Mouse (Mus musculus) heart, embryonic 12.5 days (tissue): ENCODE measurements around the gene Smg9. TPM values are rescaled to one million over a fixed set of nuclear protein-coding genes. Genes with fewer than 3 reads are reported as not detected.
A peak's percentile ranks its signal among the peaks of the same experiment; 100 is the strongest.

Source experiments
- ATAC-seq: fragments of 200-750 bp; cut with Nextera tagmentation; 2 replicates; pipeline ENCODE4 v1.8.0; 2017; ENCODE audit warnings: moderate TSS enrichment, moderate library complexity; ENCODE audit not compliant: insufficient number of reproducible peaks, low FRiP score
- H3K27ac ChIP-seq: fragments of 300-500 bp; sonication (generic); 2 replicates; pipeline ENCODE4 v1.5.1; 2016; ENCODE audit warnings: mild to moderate bottlenecking, moderate library complexity; ENCODE audit not compliant: poor library complexity, severe bottlenecking
- H3K27me3 ChIP-seq: fragments of 300-500 bp; sonication (generic); replicated peaks from 2 replicates; pipeline ENCODE4 v1.6.1; 2016; ENCODE audit warnings: mild to moderate bottlenecking, moderate library complexity
- H3K36me3 ChIP-seq: fragments of 300-500 bp; sonication (generic); 2 replicates; pipeline ENCODE4 v1.6.1; 2016; ENCODE audit warnings: mild to moderate bottlenecking, moderate library complexity
- H3K4me1 ChIP-seq: fragments of 300-500 bp; sonication (generic); replicated peaks from 2 replicates; pipeline ENCODE4 v1.6.1; 2016; ENCODE audit warnings: mild to moderate bottlenecking
- H3K4me2 ChIP-seq: fragments of 300-500 bp; sonication (generic); 2 replicates; pipeline ENCODE4 v1.6.1; 2016; ENCODE audit warnings: mild to moderate bottlenecking, moderate library complexity
- H3K4me3 ChIP-seq: fragments of 300-500 bp; sonication (generic); 2 replicates; pipeline ENCODE4 v1.5.1; 2016; ENCODE audit warnings: mild to moderate bottlenecking
- H3K9ac ChIP-seq: fragments of 300-500 bp; sonication (generic); 2 replicates; pipeline ENCODE4 v1.6.1; 2016; ENCODE audit warnings: mild to moderate bottlenecking, moderate library complexity
- H3K9me3 ChIP-seq: fragments of 300-500 bp; sonication (generic); replicated peaks from 2 replicates; pipeline ENCODE4 v1.6.1; 2016; ENCODE audit warnings: mild to moderate bottlenecking, moderate library complexity
- WGBS: fragments of 180-500 bp; shearing (Covaris S2); methylation state at CpG from one replicate; pipeline ENCODE4 v1.1.7; 2016; 5-methylcytosine and 5-hydroxymethylcytosine counted together
- polyA plus RNA-seq: library from polyadenylated mRNA; unstranded; fragments of >200 nt; fragmentation: Nextera tagmentation; extraction: Ambion mirVana; gene quantifications from 2 replicates; pipeline ENCODE4 v1.2.1, GENCODE M21; 2016

Gene Smg9
- polyA plus RNA-seq, 1 experiment from 2014 or later = 21.4 TPM

- peaks cover 16% of the 10 kb centered on the region; the same call in 1 of the 2 replicates for H3K27me3 ChIP-seq
- H3K4me3 ChIP-seq = 0 out of 2 replicates have a peak overlapping the region, but pooled peaks have one; percentile 5
- no peak overlapping the region for H3K9ac ChIP-seq
- peaks cover 20% of the 10 kb centered on the region for H3K4me1 ChIP-seq
- no peak overlapping the region for H3K27ac ChIP-seq
- ATAC-seq = no peak
- WGBS = 72% methylated on average over 10 of the region's 10 CpGs
- H3K9me3 ChIP-seq = no peaks in the 10 kb centered on the region
- no peak overlapping the region for H3K4me2 ChIP-seq
- no peaks in the 10 kb centered on the region for H3K36me3 ChIP-seq
Observed at GRCm38 (mm10) chr7:24378049-24378701, 21.2 kb upstream of the Smg9 start.

DNA sequence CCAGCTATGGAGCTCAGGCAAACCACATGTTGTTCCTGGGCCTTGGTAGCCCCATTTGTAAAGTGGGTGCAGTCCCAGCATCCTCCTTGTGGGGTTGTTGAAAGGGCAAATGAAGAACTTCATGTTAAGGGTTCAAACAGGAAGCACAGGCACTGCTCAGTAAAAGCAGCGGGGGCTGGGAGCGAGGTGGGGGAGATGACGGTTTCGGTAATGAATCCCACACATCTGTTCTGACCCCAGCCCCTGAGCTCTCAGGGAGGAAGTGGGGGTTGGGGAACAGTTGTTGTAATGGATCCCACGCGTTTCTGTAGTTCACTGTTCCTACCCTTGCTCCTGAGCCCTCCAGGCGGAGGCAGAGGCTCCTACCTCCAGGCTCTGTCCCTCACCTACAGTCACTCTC lies 19.5 kb upstream of the Smg9 start:
- no peak overlapping the region for H3K4me3 ChIP-seq
- no peak overlapping the region for H3K27ac ChIP-seq
- no peak overlapping the region for H3K9ac ChIP-seq
- ATAC-seq = no peak
- H3K4me1 ChIP-seq = peaks cover 14% of the 10 kb centered on the region
- H3K27me3 ChIP-seq = peaks cover 19% of the 10 kb centered on the region
- no peaks in the 10 kb centered on the region for H3K36me3 ChIP-seq
- no peak overlapping the region for H3K4me2 ChIP-seq
- WGBS = 49% methylated on average over 7 of the region's 7 CpGs
- no peaks in the 10 kb centered on the region for H3K9me3 ChIP-seq

DNA sequence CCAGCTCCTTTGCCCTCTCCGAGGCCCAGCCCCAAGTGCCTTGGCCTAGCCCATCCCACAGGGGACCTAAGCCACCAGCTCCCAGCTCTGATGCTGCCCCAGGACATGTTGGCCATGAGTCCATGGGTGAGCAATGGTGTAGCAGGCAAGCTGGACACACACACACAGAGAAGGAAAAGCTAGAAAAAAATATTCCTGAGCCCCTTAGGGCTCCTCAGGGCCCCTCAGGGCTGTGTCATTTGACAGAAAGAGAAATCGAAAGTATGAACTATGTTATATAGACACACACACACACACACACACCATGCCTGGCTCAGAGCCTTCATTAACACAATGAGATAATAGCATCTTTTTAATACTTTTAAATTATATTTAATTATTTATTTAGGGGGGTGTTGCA lies 19.0 kb upstream of the Smg9 start:
- no peak overlapping the region for H3K4me3 ChIP-seq
- no peak overlapping the region for H3K4me2 ChIP-seq
- H3K4me1 ChIP-seq = peaks cover 14% of the 10 kb centered on the region
- H3K27me3 ChIP-seq = peaks cover 19% of the 10 kb centered on the region
- H3K36me3 ChIP-seq = no peaks in the 10 kb centered on the region
- 67% methylated on average over 2 of the region's 2 CpGs for WGBS
- no peaks in the 10 kb centered on the region for H3K9me3 ChIP-seq
- no peak overlapping the region for H3K9ac ChIP-seq
- no peak for ATAC-seq
- no peak overlapping the region for H3K27ac ChIP-seq

- Histone ChIP-seq H3K27ac (no peak overlapping the region), H3K9me3 (no peaks in the 10 kb centered on the region), H3K9ac (no peak overlapping the region), H3K4me2 (0 out of 2 replicates have a peak overlapping the region, but pooled peaks have one; percentile 0), H3K27me3 (peaks cover 19% of the 10 kb centered on the region), H3K4me3 (no peak overlapping the region), H3K36me3 (no peaks in the 10 kb centered on the region), H3K4me1 (0 out of 2 replicates have a peak, but pooled peaks cover 7% of the 10 kb centered on the region)
- ATAC-seq = no peak
- WGBS = 79% methylated on average over 16 of the region's 16 CpGs
Observed at GRCm38 (mm10) chr7:24382730-24383372, 16.6 kb upstream of the Smg9 start.

- WGBS = 52% methylated on average over 6 of the region's 6 CpGs
- H3K9me3 ChIP-seq = no peaks in the 10 kb centered on the region
- 0 out of 2 replicates have a peak overlapping the region, but pooled peaks have one; percentile 8 for H3K27ac ChIP-seq
- no peaks in the 10 kb centered on the region for H3K36me3 ChIP-seq
- H3K9ac ChIP-seq = no peak overlapping the region
- peaks cover 15% of the 10 kb centered on the region; the same call in 1 of the 2 replicates for H3K27me3 ChIP-seq
- no peak overlapping the region for H3K4me2 ChIP-seq
- peak; percentile 70; the same call in 1 of the 2 replicates for ATAC-seq
- H3K4me3 ChIP-seq = no peak overlapping the region
- 0 out of 2 replicates have a peak, but pooled peaks cover 7% of the 10 kb centered on the region for H3K4me1 ChIP-seq
Observed at GRCm38 (mm10) chr7:24384070-24384469, 15.3 kb upstream of the Smg9 start.

GRCm38 (mm10) chr7:24384827-24385226 lies 14.6 kb upstream of the Smg9 start:
- ATAC-seq = no peak
- WGBS = 6% methylated on average over 11 of the region's 11 CpGs
- Histone ChIP-seq H3K27ac (no peak overlapping the region), H3K4me2 (peak overlapping the region; percentile 41), H3K27me3 (peaks cover 15% of the 10 kb centered on the region; the same call in 1 of the 2 replicates), H3K4me1 (0 out of 2 replicates have a peak, but pooled peaks cover 7% of the 10 kb centered on the region), H3K9me3 (no peaks in the 10 kb centered on the region), H3K4me3 (no peak overlapping the region), H3K36me3 (no peaks in the 10 kb centered on the region), H3K9ac (no peak overlapping the region)

DNA sequence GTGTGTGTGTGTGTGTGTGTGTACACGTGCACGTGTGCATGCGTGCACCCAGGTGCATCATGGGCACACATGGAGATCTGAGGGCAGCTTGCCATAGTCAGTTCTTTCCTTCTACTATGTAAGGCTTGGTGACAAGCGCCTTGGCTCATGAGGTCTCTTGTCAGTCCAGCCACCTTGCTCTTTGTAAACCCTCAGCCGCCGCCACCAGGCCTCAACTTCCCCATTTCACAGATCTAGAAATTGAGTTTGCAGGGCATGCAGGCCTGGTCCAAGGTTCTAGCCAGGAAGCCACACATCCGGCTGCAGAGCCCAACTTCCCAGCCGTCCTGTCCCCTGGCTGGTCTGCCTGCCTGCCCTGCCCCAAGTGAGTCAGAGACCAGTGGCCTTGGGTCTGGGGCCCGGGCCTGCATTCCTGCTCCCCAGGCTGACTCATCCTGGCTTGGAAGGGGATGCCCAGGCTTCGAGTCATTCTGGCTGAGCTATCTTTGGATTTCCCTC lies 12.3 kb upstream of the Smg9 start:
- no peak overlapping the region for H3K4me2 ChIP-seq
- no peaks in the 10 kb centered on the region for H3K9me3 ChIP-seq
- H3K36me3 ChIP-seq = no peaks in the 10 kb centered on the region
- H3K9ac ChIP-seq = 0 out of 2 replicates have a peak overlapping the region, but pooled peaks have one; percentile 25
- no peak overlapping the region for H3K27ac ChIP-seq
- H3K4me1 ChIP-seq = 0 out of 2 replicates have a peak, but pooled peaks cover 4% of the 10 kb centered on the region
- no peak overlapping the region for H3K4me3 ChIP-seq
- no peak for ATAC-seq
- 65% methylated on average over 10 of the region's 10 CpGs for WGBS
- H3K27me3 ChIP-seq = peaks cover 12% of the 10 kb centered on the region; the same call in 1 of the 2 replicates

DNA sequence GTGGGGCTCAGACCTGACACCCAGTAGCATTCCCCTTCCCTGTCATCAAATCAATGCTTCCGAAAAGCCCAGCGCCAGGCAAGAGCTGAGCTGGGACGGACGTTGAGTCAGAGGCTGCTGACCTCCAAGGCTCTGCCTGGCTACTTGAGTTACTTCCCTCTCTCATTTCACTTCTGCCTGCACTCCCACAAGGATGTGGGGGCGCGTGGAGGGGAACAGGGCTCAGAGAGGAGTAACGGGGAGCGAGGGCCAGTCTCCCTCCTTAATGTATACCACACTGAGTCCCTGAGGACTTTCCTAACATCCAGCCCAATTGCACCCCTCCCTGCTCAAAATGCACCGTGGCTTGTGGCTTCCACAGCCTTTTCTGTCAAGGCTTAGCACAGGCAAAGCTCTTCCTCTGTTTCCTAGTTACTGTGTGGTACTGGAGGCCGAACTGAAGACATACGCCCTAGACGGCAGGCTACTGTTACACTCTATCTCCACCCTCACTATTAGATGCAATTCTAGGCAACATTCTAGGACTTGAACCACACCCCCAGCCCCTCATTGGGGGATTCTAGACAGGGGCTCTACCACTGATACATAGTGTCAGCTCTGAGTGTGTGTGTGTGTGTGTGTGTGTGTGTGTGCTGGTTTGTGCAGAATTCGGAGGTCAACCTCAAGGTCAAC lies 9.8 kb upstream of the Smg9 start:
- Histone ChIP-seq H3K36me3 (no peaks in the 10 kb centered on the region), H3K4me2 (no peak overlapping the region), H3K4me3 (no peak overlapping the region), H3K27ac (no peak overlapping the region), H3K9ac (no peak overlapping the region), H3K27me3 (no peaks in the 10 kb centered on the region), H3K9me3 (no peaks in the 10 kb centered on the region), H3K4me1 (peaks cover 6% of the 10 kb centered on the region; the same call in 1 of the 2 replicates)
- 65% methylated on average over 13 of the region's 13 CpGs for WGBS
- ATAC-seq = no peak

DNA sequence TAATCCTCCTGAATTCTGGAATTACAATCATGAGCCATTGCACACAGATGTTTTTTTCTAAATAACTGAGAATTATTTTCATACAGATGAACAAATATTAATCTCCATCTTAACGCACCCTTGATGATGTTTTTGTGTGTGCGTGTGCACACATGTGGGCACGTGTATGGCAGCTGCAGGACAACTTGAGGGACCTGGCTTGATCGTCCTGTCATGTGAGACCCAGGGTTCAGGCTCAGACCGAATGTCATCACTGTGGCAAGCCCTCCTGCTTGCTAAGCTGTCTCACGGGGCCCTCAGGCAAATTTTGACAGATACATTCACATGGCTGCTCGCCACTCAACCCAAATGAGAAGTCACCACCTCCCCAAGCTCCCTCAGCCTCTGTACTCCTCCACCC lies 8.9 kb upstream of the Smg9 start:
- 68% methylated on average over 7 of the region's 7 CpGs for WGBS
- H3K36me3 ChIP-seq = no peaks in the 10 kb centered on the region
- H3K4me2 ChIP-seq = no peak overlapping the region
- no peaks in the 10 kb centered on the region for H3K9me3 ChIP-seq
- no peaks in the 10 kb centered on the region for H3K27me3 ChIP-seq
- H3K27ac ChIP-seq = no peak overlapping the region
- H3K4me1 ChIP-seq = peaks cover 7% of the 10 kb centered on the region; the same call in 1 of the 2 replicates
- no peak overlapping the region for H3K9ac ChIP-seq
- H3K4me3 ChIP-seq = no peak overlapping the region
- no peak for ATAC-seq

DNA sequence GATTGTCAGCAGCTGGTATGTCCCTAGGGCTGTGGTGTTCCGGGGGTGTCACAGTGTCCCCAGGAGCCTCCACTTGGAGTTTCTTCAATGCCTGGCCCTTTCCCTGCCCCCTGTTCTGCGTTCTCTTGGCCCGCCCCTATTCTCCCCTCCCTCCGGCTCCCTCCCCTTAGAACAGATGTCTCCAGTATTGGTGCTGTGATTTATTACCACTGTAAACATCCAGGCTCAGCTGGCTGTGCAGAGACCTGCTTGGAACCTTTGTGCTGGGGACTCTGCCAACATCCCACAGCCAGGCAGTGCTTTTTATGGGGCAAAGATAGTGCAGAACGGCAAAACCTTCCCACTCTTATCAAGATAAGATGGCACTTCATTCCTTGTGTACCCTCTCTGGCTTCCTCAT lies 8.3 kb upstream of the Smg9 start:
- ATAC-seq = no peak
- H3K4me2 ChIP-seq = no peak overlapping the region
- H3K4me1 ChIP-seq = peaks cover 7% of the 10 kb centered on the region; the same call in 1 of the 2 replicates
- H3K9me3 ChIP-seq = no peaks in the 10 kb centered on the region
- H3K4me3 ChIP-seq = no peak overlapping the region
- H3K9ac ChIP-seq = no peak overlapping the region
- H3K27ac ChIP-seq = no peak overlapping the region
- no peaks in the 10 kb centered on the region for H3K27me3 ChIP-seq
- H3K36me3 ChIP-seq = no peaks in the 10 kb centered on the region
- WGBS = 34% methylated on average over 5 of the region's 5 CpGs

GRCm38 (mm10) chr7:24391687-24392086 lies 7.7 kb upstream of the Smg9 start:
- Histone ChIP-seq H3K27me3 (no peaks in the 10 kb centered on the region), H3K9me3 (no peaks in the 10 kb centered on the region), H3K9ac (no peak overlapping the region), H3K27ac (no peak overlapping the region), H3K36me3 (no peaks in the 10 kb centered on the region), H3K4me1 (peaks cover 7% of the 10 kb centered on the region; the same call in 1 of the 2 replicates), H3K4me2 (no peak overlapping the region), H3K4me3 (no peak overlapping the region)
- no peak for ATAC-seq
- 62% methylated on average over 2 of the region's 2 CpGs for WGBS
